Mouse (Mus musculus) embryonic fibroblast, embryonic 13.5 days (primary cell): Measurements from ENCODE around the gene Med19.

ENCODE experiments used
- CTCF ChIP-seq: IDR thresholded peaks from 2 replicates; pipeline ENCODE4 v1.5.1; 2011; ENCODE audit warnings: mild to moderate bottlenecking, control low read depth, low read length, moderate library complexity, borderline replicate concordance; ENCODE audit not compliant: insufficient read depth
- POLR2A ChIP-seq: IDR thresholded peaks from 2 replicates; pipeline ENCODE4 v1.6.1; 2011; ENCODE audit warnings: low read depth, mild to moderate bottlenecking, control low read depth, low read length, moderate library complexity

DNA sequence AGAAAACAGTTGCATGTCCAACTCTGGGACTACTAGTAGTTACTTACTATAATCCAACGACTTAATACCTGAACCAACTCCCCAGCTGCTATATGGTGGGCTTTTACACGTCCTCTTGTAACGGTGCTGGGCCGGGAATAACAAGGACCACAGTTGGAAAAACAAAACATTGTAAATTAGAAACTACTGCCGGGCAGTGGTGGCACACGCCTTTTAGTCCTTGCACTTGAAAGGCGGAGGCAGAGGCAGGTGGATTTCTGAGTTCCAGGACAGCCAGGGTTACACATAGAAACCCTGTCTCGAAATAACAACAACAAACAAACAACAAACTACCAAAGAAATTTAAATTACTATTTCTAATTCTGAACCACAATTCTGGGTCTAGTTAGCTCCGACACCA is 48.5 kb downstream of the Med19 start:
- TF ChIP-seq CTCF: no peak
- no peak for TF ChIP-seq POLR2A
